Mouse (Mus musculus): ENCODE measurements around the gene Cd300lg. TPM values are rescaled to one million over a fixed set of nuclear protein-coding genes. Genes with fewer than 3 reads are reported as not detected.

Cd300lg gene
- polyA plus RNA-seq (2011; ENCODE audit: insufficient read depth, insufficient read length, low read depth, missing spikeins): not detected in 2 replicates

GRCm38 (mm10) chr11:102041350-102041949, at the start of gene Cd300lg:
Gene Cd300lg, plus strand, starts transcription at chr11:102041509.
- Histone ChIP-seq H3K36me3 (ENCODE audit: control insufficient read depth, insufficient read depth, low read length, poor library complexity, severe bottlenecking) (no peaks in the 10 kb centered on the region), H3K4me1 (ENCODE audit: control insufficient read depth, insufficient read depth, low read length) (peaks cover 1% of the 10 kb centered on the region), H3K27me3 (ENCODE audit: control insufficient read depth, insufficient read depth, low read length, poor library complexity, severe bottlenecking) (no peaks in the 10 kb centered on the region), H3K9ac (ENCODE audit: low read depth, poor library complexity, severe bottlenecking) (no peak within 1 kb of the TSS), H3K27ac (ENCODE audit: insufficient read depth, low read length) (no peak within 1 kb of the TSS), H3K4me3 (ENCODE audit: low read depth, low read length) (no peak within 1 kb of the TSS), H3K9me3 (replicated peaks; ENCODE audit: control insufficient read depth, insufficient read depth, low read length, poor library complexity, severe bottlenecking) (no peaks in the 10 kb centered on the region)
- no peak for TF ChIP-seq EP300 (IDR thresholded peaks at IDR 0.05; ENCODE audit: insufficient read depth, low read depth, low read length)
- TF ChIP-seq CTCF (IDR thresholded peaks at IDR 0.05; ENCODE audit: low read depth, low read length): no peak
- TF ChIP-seq POLR2A (IDR thresholded peaks at IDR 0.05; ENCODE audit: insufficient read depth, low read length): no peak

GRCm38 (mm10) chr11:101991813-101992212, 49.5 kb upstream of the Cd300lg start:
- H3K27me3 ChIP-seq (ENCODE audit: control insufficient read depth, insufficient read depth, low read length, poor library complexity, severe bottlenecking): no peaks in the 10 kb centered on the region; the same call in 1 of the 2 replicates
- no peaks in the 10 kb centered on the region for H3K9me3 ChIP-seq (replicated peaks; ENCODE audit: control insufficient read depth, insufficient read depth, low read length, poor library complexity, severe bottlenecking)
- no peaks in the 10 kb centered on the region for H3K4me1 ChIP-seq (ENCODE audit: control insufficient read depth, insufficient read depth, low read length)
- no peak overlapping the region for H3K27ac ChIP-seq (ENCODE audit: insufficient read depth, low read length)
- no peaks in the 10 kb centered on the region for H3K36me3 ChIP-seq (ENCODE audit: control insufficient read depth, insufficient read depth, low read length, poor library complexity, severe bottlenecking)
- no peak overlapping the region for H3K9ac ChIP-seq (ENCODE audit: low read depth, poor library complexity, severe bottlenecking)
- TF ChIP-seq CTCF (IDR thresholded peaks at IDR 0.05; ENCODE audit: low read depth, low read length) (no peak), POLR2A (IDR thresholded peaks at IDR 0.05; ENCODE audit: insufficient read depth, low read length) (no peak), EP300 (IDR thresholded peaks at IDR 0.05; ENCODE audit: insufficient read depth, low read depth, low read length) (no peak)
- H3K4me3 ChIP-seq (ENCODE audit: low read depth, low read length): no peak overlapping the region

- TF ChIP-seq POLR2A (IDR thresholded peaks at IDR 0.05; ENCODE audit: insufficient read depth, low read length) (no peak), EP300 (IDR thresholded peaks at IDR 0.05; ENCODE audit: insufficient read depth, low read depth, low read length) (no peak), CTCF (IDR thresholded peaks at IDR 0.05; ENCODE audit: low read depth, low read length) (no peak)
- Histone ChIP-seq H3K4me3 (ENCODE audit: low read depth, low read length) (no peak overlapping the region), H3K27ac (ENCODE audit: insufficient read depth, low read length) (no peak overlapping the region), H3K4me1 (ENCODE audit: control insufficient read depth, insufficient read depth, low read length) (no peaks in the 10 kb centered on the region), H3K9me3 (replicated peaks; ENCODE audit: control insufficient read depth, insufficient read depth, low read length, poor library complexity, severe bottlenecking) (no peaks in the 10 kb centered on the region), H3K36me3 (ENCODE audit: control insufficient read depth, insufficient read depth, low read length, poor library complexity, severe bottlenecking) (no peaks in the 10 kb centered on the region), H3K27me3 (ENCODE audit: control insufficient read depth, insufficient read depth, low read length, poor library complexity, severe bottlenecking) (no peaks in the 10 kb centered on the region; the same call in 1 of the 2 replicates), H3K9ac (ENCODE audit: low read depth, poor library complexity, severe bottlenecking) (no peak overlapping the region)
These were observed 48.9 kb upstream of the Cd300lg start for GRCm38 (mm10) chr11:101992411-101992810.

GRCm38 (mm10) chr11:101994100-101994499, 47.2 kb upstream of the Cd300lg start:
- Histone ChIP-seq H3K27ac (ENCODE audit: insufficient read depth, low read length) (no peak overlapping the region), H3K27me3 (ENCODE audit: control insufficient read depth, insufficient read depth, low read length, poor library complexity, severe bottlenecking) (no peaks in the 10 kb centered on the region; the same call in 1 of the 2 replicates), H3K36me3 (ENCODE audit: control insufficient read depth, insufficient read depth, low read length, poor library complexity, severe bottlenecking) (no peaks in the 10 kb centered on the region), H3K9me3 (replicated peaks; ENCODE audit: control insufficient read depth, insufficient read depth, low read length, poor library complexity, severe bottlenecking) (no peaks in the 10 kb centered on the region), H3K9ac (ENCODE audit: low read depth, poor library complexity, severe bottlenecking) (no peak overlapping the region), H3K4me1 (ENCODE audit: control insufficient read depth, insufficient read depth, low read length) (no peaks in the 10 kb centered on the region), H3K4me3 (ENCODE audit: low read depth, low read length) (no peak overlapping the region)
- TF ChIP-seq POLR2A (IDR thresholded peaks at IDR 0.05; ENCODE audit: insufficient read depth, low read length): no peak
- TF ChIP-seq CTCF (IDR thresholded peaks at IDR 0.05; ENCODE audit: low read depth, low read length): no peak
- TF ChIP-seq EP300 (IDR thresholded peaks at IDR 0.05; ENCODE audit: insufficient read depth, low read depth, low read length): no peak

GRCm38 (mm10) chr11:101995938-101996337, 45.4 kb upstream of the Cd300lg start:
- no peak for TF ChIP-seq CTCF (IDR thresholded peaks at IDR 0.05; ENCODE audit: low read depth, low read length)
- no peak for TF ChIP-seq POLR2A (IDR thresholded peaks at IDR 0.05; ENCODE audit: insufficient read depth, low read length)
- no peak for TF ChIP-seq EP300 (IDR thresholded peaks at IDR 0.05; ENCODE audit: insufficient read depth, low read depth, low read length)
- no peaks in the 10 kb centered on the region for H3K4me1 ChIP-seq (ENCODE audit: control insufficient read depth, insufficient read depth, low read length)
- no peak overlapping the region for H3K4me3 ChIP-seq (ENCODE audit: low read depth, low read length)
- H3K36me3 ChIP-seq (ENCODE audit: control insufficient read depth, insufficient read depth, low read length, poor library complexity, severe bottlenecking): no peaks in the 10 kb centered on the region
- no peak overlapping the region for H3K27ac ChIP-seq (ENCODE audit: insufficient read depth, low read length)
- no peak overlapping the region for H3K9ac ChIP-seq (ENCODE audit: low read depth, poor library complexity, severe bottlenecking)
- no peaks in the 10 kb centered on the region for H3K9me3 ChIP-seq (replicated peaks; ENCODE audit: control insufficient read depth, insufficient read depth, low read length, poor library complexity, severe bottlenecking)
- no peaks in the 10 kb centered on the region for H3K27me3 ChIP-seq (ENCODE audit: control insufficient read depth, insufficient read depth, low read length, poor library complexity, severe bottlenecking)

GRCm38 (mm10) chr11:101998258-101998657, 43.1 kb upstream of the Cd300lg start:
- Histone ChIP-seq H3K9me3 (replicated peaks; ENCODE audit: control insufficient read depth, insufficient read depth, low read length, poor library complexity, severe bottlenecking) (no peaks in the 10 kb centered on the region), H3K27me3 (ENCODE audit: control insufficient read depth, insufficient read depth, low read length, poor library complexity, severe bottlenecking) (no peaks in the 10 kb centered on the region), H3K4me1 (ENCODE audit: control insufficient read depth, insufficient read depth, low read length) (no peaks in the 10 kb centered on the region), H3K27ac (ENCODE audit: insufficient read depth, low read length) (no peak overlapping the region), H3K9ac (ENCODE audit: low read depth, poor library complexity, severe bottlenecking) (no peak overlapping the region), H3K4me3 (ENCODE audit: low read depth, low read length) (no peak overlapping the region), H3K36me3 (ENCODE audit: control insufficient read depth, insufficient read depth, low read length, poor library complexity, severe bottlenecking) (no peaks in the 10 kb centered on the region)
- TF ChIP-seq EP300 (IDR thresholded peaks at IDR 0.05; ENCODE audit: insufficient read depth, low read depth, low read length) (no peak), CTCF (IDR thresholded peaks at IDR 0.05; ENCODE audit: low read depth, low read length) (no peak), POLR2A (IDR thresholded peaks at IDR 0.05; ENCODE audit: insufficient read depth, low read length) (no peak)

Measured in ES-Bruce4 (cell line).